Mouse (Mus musculus): ENCODE measurements at regions not wholly inside any gene's neighbourhood (a gene's known extent, or its start where the extent isn't known, plus 50 kb on each side); places are given as distances from the start of the nearest gene placed in this dataset.

- DNase-seq (ENCODE audit: extremely low spot score): no peak
These were observed 1536.7 kb upstream of the Flrt2 start for GRCm38 (mm10) chr12:94155110-94155858.

GRCm38 (mm10) chr12:94182358-94182757 is 1509.7 kb upstream of the Flrt2 start:
- no peak for DNase-seq (ENCODE audit: extremely low spot score)

GRCm38 (mm10) chr12:94190620-94191081 is 1501.4 kb upstream of the Flrt2 start:
- peak; percentile 44 for DNase-seq (ENCODE audit: extremely low spot score)

- no peak for DNase-seq (ENCODE audit: extremely low spot score)
These were observed 1474.1 kb upstream of the Flrt2 start for GRCm38 (mm10) chr12:94217906-94218305.

- no peak for DNase-seq (ENCODE audit: extremely low spot score)
These were observed 1462.1 kb upstream of the Flrt2 start for GRCm38 (mm10) chr12:94229894-94230293.

- DNase-seq (ENCODE audit: extremely low spot score): no peak
These were observed 1446.7 kb upstream of the Flrt2 start for GRCm38 (mm10) chr12:94245366-94245765.

GRCm38 (mm10) chr12:94247362-94247761 is 1444.7 kb upstream of the Flrt2 start:
- DNase-seq (ENCODE audit: extremely low spot score): no peak

- peak; percentile 56 for DNase-seq (ENCODE audit: extremely low spot score)
These were observed 1438.9 kb upstream of the Flrt2 start for GRCm38 (mm10) chr12:94252957-94253633.

- no peak for DNase-seq (ENCODE audit: extremely low spot score)
These were observed 1411.1 kb upstream of the Flrt2 start for GRCm38 (mm10) chr12:94280946-94281345.

- no peak for DNase-seq (ENCODE audit: extremely low spot score)
These were observed 1409.1 kb upstream of the Flrt2 start for GRCm38 (mm10) chr12:94282931-94283330.

GRCm38 (mm10) chr12:94283572-94283971 is 1408.5 kb upstream of the Flrt2 start:
- DNase-seq (ENCODE audit: extremely low spot score): no peak

GRCm38 (mm10) chr12:94297864-94298263 is 1394.2 kb upstream of the Flrt2 start:
- DNase-seq (ENCODE audit: extremely low spot score): no peak

GRCm38 (mm10) chr12:94332351-94332750 is 1359.7 kb upstream of the Flrt2 start:
- DNase-seq (ENCODE audit: extremely low spot score): no peak

- no peak for DNase-seq (ENCODE audit: extremely low spot score)
These were observed 1357.4 kb upstream of the Flrt2 start for GRCm38 (mm10) chr12:94334671-94335070.

- no peak for DNase-seq (ENCODE audit: extremely low spot score)
These were observed 1342.3 kb upstream of the Flrt2 start for GRCm38 (mm10) chr12:94349623-94350156.

- DNase-seq (ENCODE audit: extremely low spot score): no peak
These were observed 1327.8 kb upstream of the Flrt2 start for GRCm38 (mm10) chr12:94364269-94364668.

- no peak for DNase-seq (ENCODE audit: extremely low spot score)
These were observed 1292.0 kb upstream of the Flrt2 start for GRCm38 (mm10) chr12:94399991-94400390.

GRCm38 (mm10) chr12:94420918-94421317 is 1271.1 kb upstream of the Flrt2 start:
- no peak for DNase-seq (ENCODE audit: extremely low spot score)

- DNase-seq (ENCODE audit: extremely low spot score): no peak
These were observed 1270.3 kb upstream of the Flrt2 start for GRCm38 (mm10) chr12:94421743-94422142.

GRCm38 (mm10) chr12:94424340-94424981 is 1267.6 kb upstream of the Flrt2 start:
- peak; percentile 35 for DNase-seq (ENCODE audit: extremely low spot score)

- DNase-seq (ENCODE audit: extremely low spot score): no peak
These were observed 1242.5 kb upstream of the Flrt2 start for GRCm38 (mm10) chr12:94449517-94449916.

GRCm38 (mm10) chr12:94468027-94468426 is 1224.0 kb upstream of the Flrt2 start:
- DNase-seq (ENCODE audit: extremely low spot score): no peak

Data from embryo, embryonic 9.5 days (tissue).